Mouse (Mus musculus): ENCODE data around the gene Renbp.

- TF ChIP-seq CTCF (conservative IDR thresholded peaks at IDR 0.05; ENCODE audit: low read length) (no peak), NANOG (IDR thresholded peaks at IDR 0.05; ENCODE audit: borderline replicate concordance, low read length) (no peak)
These were observed 22.0 kb upstream of the Renbp start for GRCm38 (mm10) chrX:73952603-73953002.

Data from E14TG2a.4 (cell line).